Mouse (Mus musculus): ENCODE measurements around the gene Rab40c. TPM values are rescaled to one million over a fixed set of nuclear protein-coding genes. Genes with fewer than 3 reads are reported as not detected.
A peak's percentile ranks its signal among the peaks of the same experiment; 100 is the strongest.
"Not testable (repeated sequence)": the region's sequence is repeated elsewhere in the genome, so short reads cannot be mapped to it uniquely, and the experiment has no call there.

Rab40c gene
- polyA plus RNA-seq, 1 experiment from 2014 or later, result 11.0 TPM

- Histone ChIP-seq H3K4me1 (ENCODE audit: control insufficient read depth, insufficient read depth, low read length) (peaks cover 20% of the 10 kb centered on the region), H3K4me3 (ENCODE audit: low read depth, low read length) (no peak overlapping the region), H3K9ac (ENCODE audit: low read depth, low read length) (no peak overlapping the region), H3K4me2 (no peak overlapping the region), H3K9me3 (replicated peaks; ENCODE audit: control insufficient read depth, low read length) (no peaks in the 10 kb centered on the region), H3K27ac (ENCODE audit: low read depth, low read length) (no peak overlapping the region), H3K36me3 (ENCODE audit: control insufficient read depth, insufficient read depth, low read length) (peaks cover under 1% of the 10 kb centered on the region; the same call in 1 of the 2 replicates), H3K27me3 (ENCODE audit: control insufficient read depth, insufficient read depth, low read length) (no peaks in the 10 kb centered on the region)
- 75% methylated on average over 3 of the region's 3 CpGs for WGBS (ENCODE audit: insufficient replicate concordance)
- no peak for ATAC-seq (replicated peaks; ENCODE audit: insufficient number of reproducible peaks, low FRiP score, low TSS enrichment)
These were observed 46.9 kb downstream of the Rab40c start for GRCm38 (mm10) chr17:25872676-25873075.

- ATAC-seq (replicated peaks; ENCODE audit: insufficient number of reproducible peaks, low FRiP score, low TSS enrichment); H3K27ac ChIP-seq (ENCODE audit: low read depth, low read length): not testable (repeated sequence)
These were observed 48.0 kb downstream of the Rab40c start for GRCm38 (mm10) chr17:25871566-25871965.

DNA sequence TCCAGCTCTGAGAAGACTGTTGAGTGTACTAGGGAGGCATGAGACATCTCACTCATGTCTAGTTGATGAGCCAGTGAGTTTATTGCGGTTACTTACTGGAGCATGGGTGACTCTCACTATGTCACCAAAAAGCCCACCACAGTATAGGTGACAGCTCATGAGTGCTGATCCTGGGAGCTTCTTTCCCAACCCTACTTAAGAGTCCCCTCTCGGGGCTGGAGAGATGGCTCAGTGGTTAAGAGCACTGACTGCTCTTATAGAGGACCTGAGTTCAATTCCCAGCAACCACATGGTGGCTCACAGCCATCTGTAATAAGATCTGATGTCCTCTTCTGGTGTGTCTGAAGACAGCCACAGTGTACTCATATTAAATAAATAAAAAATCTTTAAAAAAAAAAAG, 49.6 kb downstream of the Rab40c start:
- no peak overlapping the region for H3K9ac ChIP-seq (ENCODE audit: low read depth, low read length)
- no peak overlapping the region for H3K27ac ChIP-seq (ENCODE audit: low read depth, low read length)
- WGBS (ENCODE audit: insufficient replicate concordance), result 76% methylated on average over 2 of the region's 2 CpGs
- H3K27me3 ChIP-seq (ENCODE audit: control insufficient read depth, insufficient read depth, low read length), result no peaks in the 10 kb centered on the region
- H3K4me2 ChIP-seq, result no peak overlapping the region
- ATAC-seq (replicated peaks; ENCODE audit: insufficient number of reproducible peaks, low FRiP score, low TSS enrichment), result no peak
- H3K4me1 ChIP-seq (ENCODE audit: control insufficient read depth, insufficient read depth, low read length), result peaks cover 13% of the 10 kb centered on the region
- no peak overlapping the region for H3K4me3 ChIP-seq (ENCODE audit: low read depth, low read length)
- H3K9me3 ChIP-seq (replicated peaks; ENCODE audit: control insufficient read depth, low read length), result no peaks in the 10 kb centered on the region
- H3K36me3 ChIP-seq (ENCODE audit: control insufficient read depth, insufficient read depth, low read length), result no peaks in the 10 kb centered on the region

More at GRCm38 (mm10) chr17:25871566-25871965, 48.0 kb downstream of the Rab40c start:
- H3K4me1 ChIP-seq (ENCODE audit: control insufficient read depth, insufficient read depth, low read length), result peaks cover 19% of the 10 kb centered on the region
- H3K27me3 ChIP-seq (ENCODE audit: control insufficient read depth, insufficient read depth, low read length); H3K36me3 ChIP-seq (ENCODE audit: control insufficient read depth, insufficient read depth, low read length); H3K4me2 ChIP-seq; H3K4me3 ChIP-seq (ENCODE audit: low read depth, low read length); H3K9ac ChIP-seq (ENCODE audit: low read depth, low read length); H3K9me3 ChIP-seq (replicated peaks; ENCODE audit: control insufficient read depth, low read length): not testable (repeated sequence)

GRCm38 (mm10) chr17:25869498-25869897, 50.0 kb downstream of the Rab40c start:
- peaks cover 13% of the 10 kb centered on the region for H3K4me1 ChIP-seq (ENCODE audit: control insufficient read depth, insufficient read depth, low read length)
- H3K9me3 ChIP-seq (replicated peaks; ENCODE audit: control insufficient read depth, low read length), result no peaks in the 10 kb centered on the region
- H3K27me3 ChIP-seq (ENCODE audit: control insufficient read depth, insufficient read depth, low read length), result no peaks in the 10 kb centered on the region
- 85% methylated on average over 8 of the region's 8 CpGs for WGBS (ENCODE audit: insufficient replicate concordance)
- ATAC-seq (replicated peaks; ENCODE audit: insufficient number of reproducible peaks, low FRiP score, low TSS enrichment), result no peak
- no peak overlapping the region for H3K27ac ChIP-seq (ENCODE audit: low read depth, low read length)
- H3K4me2 ChIP-seq, result no peak overlapping the region
- no peak overlapping the region for H3K9ac ChIP-seq (ENCODE audit: low read depth, low read length)
- no peak overlapping the region for H3K4me3 ChIP-seq (ENCODE audit: low read depth, low read length)
- H3K36me3 ChIP-seq (ENCODE audit: control insufficient read depth, insufficient read depth, low read length), result no peaks in the 10 kb centered on the region

GRCm38 (mm10) chr17:25868601-25869191, 50.8 kb downstream of the Rab40c start, which contains the start of gene Mcrip2:
Gene Mcrip2, minus strand, starts transcription at chr17:25868764.
- peak within 1 kb of the TSS; percentile 98 for H3K4me3 ChIP-seq (ENCODE audit: low read depth, low read length)
- no peaks in the 10 kb centered on the region for H3K9me3 ChIP-seq (replicated peaks; ENCODE audit: control insufficient read depth, low read length)
- 0% methylated on average over 24 of the region's 24 CpGs for WGBS (ENCODE audit: insufficient replicate concordance)
- H3K27me3 ChIP-seq (ENCODE audit: control insufficient read depth, insufficient read depth, low read length), result no peaks in the 10 kb centered on the region
- peak within 1 kb of the TSS; percentile 94 for H3K4me2 ChIP-seq
- H3K9ac ChIP-seq (ENCODE audit: low read depth, low read length), result peak within 1 kb of the TSS; percentile 93
- peaks cover 8% of the 10 kb centered on the region for H3K4me1 ChIP-seq (ENCODE audit: control insufficient read depth, insufficient read depth, low read length)
- ATAC-seq (replicated peaks; ENCODE audit: insufficient number of reproducible peaks, low FRiP score, low TSS enrichment), result peak; percentile 80; the same call in 1 of the 2 replicates
- H3K36me3 ChIP-seq (ENCODE audit: control insufficient read depth, insufficient read depth, low read length), result no peaks in the 10 kb centered on the region
- peak within 1 kb of the TSS; percentile 88 for H3K27ac ChIP-seq (ENCODE audit: low read depth, low read length)

DNA sequence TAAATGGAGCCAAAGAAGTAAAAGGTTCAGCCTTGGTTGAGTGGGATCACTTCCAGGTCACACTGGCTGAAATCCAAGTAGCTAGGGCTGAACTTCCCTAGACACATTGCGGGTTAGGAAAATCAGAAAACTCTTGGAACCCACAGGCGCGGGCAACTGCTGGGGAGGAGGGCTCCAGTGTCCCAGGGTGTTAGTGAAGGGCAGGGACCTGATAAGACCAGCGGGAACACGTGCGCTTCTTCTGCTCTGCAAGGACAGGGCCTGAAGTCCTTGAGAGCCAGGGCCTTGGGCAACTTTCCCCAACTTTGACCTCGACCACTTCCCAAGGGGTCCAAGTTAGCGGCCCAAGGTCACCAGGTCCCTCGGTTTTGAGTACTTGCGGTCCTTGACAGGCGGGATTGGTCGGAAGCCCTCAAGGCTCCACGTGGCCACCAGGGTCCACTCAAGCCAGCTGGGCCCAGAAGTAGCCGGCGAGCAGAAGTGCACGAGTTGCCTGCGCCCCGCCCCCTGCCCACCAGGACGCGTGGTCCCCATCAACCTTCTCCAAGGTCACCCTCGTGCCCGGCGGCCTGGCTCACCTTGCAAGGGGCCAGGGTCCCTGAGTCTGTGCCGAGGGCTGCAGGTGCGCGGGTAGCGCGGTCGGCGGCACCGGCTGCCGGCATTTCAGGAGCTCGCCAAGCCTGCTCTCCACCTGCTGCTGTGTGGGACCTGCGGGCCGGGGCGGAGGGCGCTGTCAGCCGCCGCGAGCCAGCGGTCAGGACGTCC, 51.5 kb downstream of the Rab40c start:
- peak; percentile 36 for ATAC-seq (replicated peaks; ENCODE audit: insufficient number of reproducible peaks, low FRiP score, low TSS enrichment)

GRCm38 (mm10) chr17:25867509-25867835, 52.1 kb downstream of the Rab40c start:
- Histone ChIP-seq H3K4me3 (ENCODE audit: low read depth, low read length) (peak overlapping the region; percentile 98), H3K9ac (ENCODE audit: low read depth, low read length) (peak overlapping the region; percentile 93), H3K36me3 (ENCODE audit: control insufficient read depth, insufficient read depth, low read length) (no peaks in the 10 kb centered on the region), H3K27ac (ENCODE audit: low read depth, low read length) (peak overlapping the region; percentile 88; the same call in 1 of the 2 replicates), H3K4me2 (peak overlapping the region; percentile 94), H3K27me3 (ENCODE audit: control insufficient read depth, insufficient read depth, low read length) (no peaks in the 10 kb centered on the region), H3K9me3 (replicated peaks; ENCODE audit: control insufficient read depth, low read length) (no peaks in the 10 kb centered on the region), H3K4me1 (ENCODE audit: control insufficient read depth, insufficient read depth, low read length) (peaks cover 8% of the 10 kb centered on the region; the same call in 1 of the 2 replicates)
- WGBS (ENCODE audit: insufficient replicate concordance), result 11% methylated on average over 7 of the region's 7 CpGs
- ATAC-seq (replicated peaks; ENCODE audit: insufficient number of reproducible peaks, low FRiP score, low TSS enrichment), result no peak

More for the DNA sequence above, 51.5 kb downstream of the Rab40c start:
- no peaks in the 10 kb centered on the region for H3K9me3 ChIP-seq (replicated peaks; ENCODE audit: control insufficient read depth, low read length)
- H3K9ac ChIP-seq (ENCODE audit: low read depth, low read length), result peak overlapping the region; percentile 93
- H3K36me3 ChIP-seq (ENCODE audit: control insufficient read depth, insufficient read depth, low read length), result no peaks in the 10 kb centered on the region
- WGBS (ENCODE audit: insufficient replicate concordance), result under 1% methylated on average over 38 of the region's 42 CpGs
- peak overlapping the region; percentile 98 for H3K4me3 ChIP-seq (ENCODE audit: low read depth, low read length)
- H3K27me3 ChIP-seq (ENCODE audit: control insufficient read depth, insufficient read depth, low read length), result no peaks in the 10 kb centered on the region
- peak overlapping the region; percentile 88 for H3K27ac ChIP-seq (ENCODE audit: low read depth, low read length)
- H3K4me1 ChIP-seq (ENCODE audit: control insufficient read depth, insufficient read depth, low read length), result peaks cover 8% of the 10 kb centered on the region; the same call in 1 of the 2 replicates
- peak overlapping the region; percentile 94 for H3K4me2 ChIP-seq

- H3K9ac ChIP-seq (ENCODE audit: low read depth, low read length), result no peak overlapping the region; the same call in 1 of the 2 replicates
- H3K4me1 ChIP-seq (ENCODE audit: control insufficient read depth, insufficient read depth, low read length), result peaks cover 12% of the 10 kb centered on the region; the same call in 1 of the 2 replicates
- no peaks in the 10 kb centered on the region for H3K27me3 ChIP-seq (ENCODE audit: control insufficient read depth, insufficient read depth, low read length)
- no peak overlapping the region for H3K27ac ChIP-seq (ENCODE audit: low read depth, low read length)
- ATAC-seq (replicated peaks; ENCODE audit: insufficient number of reproducible peaks, low FRiP score, low TSS enrichment), result no peak
- H3K9me3 ChIP-seq (replicated peaks; ENCODE audit: control insufficient read depth, low read length), result no peaks in the 10 kb centered on the region
- WGBS (ENCODE audit: insufficient replicate concordance), result 88% methylated on average over 3 of the region's 3 CpGs
- H3K4me3 ChIP-seq (ENCODE audit: low read depth, low read length), result no peak overlapping the region
- H3K4me2 ChIP-seq, result no peak overlapping the region; the same call in 1 of the 2 replicates
- no peaks in the 10 kb centered on the region for H3K36me3 ChIP-seq (ENCODE audit: control insufficient read depth, insufficient read depth, low read length)
These were observed 53.4 kb downstream of the Rab40c start for GRCm38 (mm10) chr17:25866172-25866571.

All from heart, embryonic 11.5 days (tissue).